Mouse (Mus musculus): ENCODE data around the gene Gm11027. TPM values are rescaled to one million over a fixed set of nuclear protein-coding genes. Genes with fewer than 3 reads are reported as not detected.
"Not testable (repeated sequence)": the region's sequence is repeated elsewhere in the genome, so short reads cannot be mapped to it uniquely, and the experiment has no call there.

Gene Gm11027
- not detected for total RNA-seq (2021)
- long read RNA-seq, experiment 1 = 0 reads
- long read RNA-seq, experiment 2 = 0 reads

GRCm38 (mm10) chr12:116275086-116275485, at the start of gene Gm11027:
Gene Gm11027, plus strand, starts transcription at chr12:116275386.
- not testable (repeated sequence) for DNase-seq

DNA sequence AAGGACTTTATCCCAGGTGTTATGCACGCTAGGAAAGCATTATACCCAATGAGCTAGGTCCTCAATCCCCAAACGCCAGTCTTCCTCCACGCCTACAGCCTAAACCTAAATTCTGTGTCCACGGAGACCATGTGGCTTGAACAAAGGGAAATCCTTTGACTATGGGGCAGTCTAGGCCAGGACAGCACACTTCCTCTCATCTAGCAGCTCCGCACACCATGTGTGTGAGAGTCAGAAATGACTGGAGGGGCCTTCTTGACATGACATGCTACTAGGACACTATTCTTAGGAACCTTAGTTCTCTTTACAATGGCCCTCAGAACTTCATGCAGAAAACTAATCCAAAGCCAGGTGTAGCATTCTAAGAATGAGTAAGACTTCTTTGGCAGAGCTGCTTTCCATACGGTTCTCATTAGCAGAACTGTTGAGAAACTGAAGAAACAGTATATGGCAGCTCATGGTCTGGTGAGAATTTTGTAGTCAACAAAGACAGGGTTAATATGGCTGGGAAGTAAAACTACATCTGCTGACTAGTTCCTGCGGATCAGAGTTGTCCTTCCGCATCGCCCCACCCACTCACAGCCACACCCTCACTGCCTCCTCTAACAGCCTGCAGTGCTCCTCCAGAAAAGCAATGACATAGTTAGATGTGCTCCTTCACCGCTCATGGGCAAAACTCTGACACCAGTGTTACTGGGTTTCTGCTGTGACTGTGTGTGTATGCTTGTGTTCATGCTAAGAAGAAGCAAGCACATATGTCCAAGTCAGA, 48.7 kb upstream of the Gm11027 start:
- no peak for DNase-seq

DNA sequence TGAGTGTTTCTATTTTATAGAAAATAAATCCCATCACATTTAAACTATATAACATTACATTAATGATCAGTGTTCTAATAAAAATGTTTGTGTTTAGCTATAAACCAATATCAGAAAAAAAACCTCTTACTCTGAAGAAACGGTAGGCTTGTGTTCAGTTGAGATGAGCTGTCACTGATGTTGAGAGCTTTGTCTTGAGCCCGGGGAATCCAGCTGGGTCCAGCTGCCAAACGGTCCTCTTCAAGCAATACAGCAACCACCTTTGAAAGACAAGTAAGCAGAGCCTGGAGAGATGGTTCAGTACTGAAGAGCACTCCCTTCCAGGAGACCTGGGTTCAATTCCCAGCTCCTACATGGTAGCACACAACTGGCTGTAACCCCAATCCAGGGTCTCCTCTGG, 45.7 kb upstream of the Gm11027 start:
- DNase-seq = no peak

- DNase-seq = peak; percentile 91 to 93
These were observed 43.6 kb upstream of the Gm11027 start for GRCm38 (mm10) chr12:116231612-116232011.

- no peak for DNase-seq
These were observed 43.1 kb upstream of the Gm11027 start for GRCm38 (mm10) chr12:116232061-116232460.

GRCm38 (mm10) chr12:116235356-116235755, 39.8 kb upstream of the Gm11027 start:
- DNase-seq = no peak

- no peak for DNase-seq
These were observed 38.5 kb upstream of the Gm11027 start for GRCm38 (mm10) chr12:116236658-116237057.

DNA sequence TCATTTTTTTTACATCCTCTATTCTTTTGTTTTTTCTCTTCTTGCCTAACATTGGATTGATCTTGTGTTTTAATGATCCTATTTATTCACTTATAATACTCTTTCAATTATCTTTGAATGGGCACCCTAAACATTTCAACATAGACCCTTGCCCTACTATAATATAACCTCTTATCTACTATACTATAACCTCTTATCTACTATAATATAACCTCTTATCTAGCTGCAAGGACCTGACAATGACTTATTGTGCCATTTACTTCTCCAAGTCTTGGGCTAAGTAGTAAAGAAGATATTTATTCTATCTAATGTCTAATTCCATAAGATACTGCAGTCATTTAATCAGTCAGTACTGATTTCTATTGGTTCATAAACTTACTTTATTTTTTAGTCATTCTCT, 36.8 kb upstream of the Gm11027 start:
- DNase-seq = no peak

DNA sequence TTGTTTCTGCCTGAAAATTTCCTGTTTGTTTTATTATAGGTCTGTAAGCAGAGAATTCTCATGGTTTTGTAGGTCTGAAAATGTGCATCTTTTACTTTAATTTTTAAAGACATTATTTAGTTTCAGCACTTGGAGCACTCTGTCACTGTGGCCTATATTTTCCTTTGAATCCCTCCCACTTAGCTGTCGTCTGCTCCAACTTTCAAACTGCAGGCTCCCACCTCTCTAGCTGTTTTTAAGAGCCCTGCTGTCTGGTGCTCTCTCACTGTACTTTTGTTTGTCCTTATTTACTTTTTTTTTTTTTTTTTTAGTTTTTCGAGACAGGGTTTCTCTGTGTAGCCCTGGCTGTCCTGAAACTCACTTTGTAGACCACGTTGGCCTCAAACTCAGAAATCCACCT, 36.4 kb upstream of the Gm11027 start:
- no peak for DNase-seq

GRCm38 (mm10) chr12:116244601-116245000, 30.6 kb upstream of the Gm11027 start:
- DNase-seq = no peak

DNA sequence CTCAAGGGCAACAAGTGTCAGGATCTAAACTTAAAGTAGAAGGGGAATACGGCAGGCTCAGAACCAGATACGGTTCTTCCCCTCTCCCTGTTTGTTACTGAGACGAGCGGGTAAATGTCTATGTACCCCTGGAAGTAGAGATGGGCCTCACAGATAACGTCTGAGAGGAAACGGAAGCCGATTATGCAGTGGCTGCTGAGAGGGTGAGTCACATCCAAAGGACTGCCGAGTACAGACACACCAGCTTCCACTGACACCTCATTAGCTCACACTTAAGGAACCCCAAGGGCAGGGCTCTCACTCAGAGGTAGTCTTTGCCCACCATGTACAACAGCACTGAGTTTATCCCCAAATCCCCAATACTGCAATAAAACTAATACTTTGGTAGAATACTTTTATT, 20.5 kb upstream of the Gm11027 start:
- no peak for DNase-seq

DNA sequence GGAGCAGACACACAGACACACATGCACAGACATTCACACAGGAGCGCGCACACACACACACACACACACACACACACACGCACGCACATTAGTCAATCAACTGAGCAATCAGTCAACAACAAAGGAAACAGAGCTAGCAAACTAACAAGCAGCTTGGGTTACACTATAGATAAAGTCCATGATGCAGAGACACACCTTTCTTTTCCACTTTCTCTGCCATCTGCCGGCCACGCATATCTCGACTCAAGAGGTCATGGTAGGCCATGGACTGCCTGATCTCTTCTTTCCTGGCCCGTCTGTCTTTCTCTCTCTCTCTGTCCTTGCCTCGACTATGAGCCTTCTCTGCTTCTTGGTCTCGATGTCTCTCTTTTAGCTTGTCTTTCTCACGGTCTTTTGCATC, 19.6 kb upstream of the Gm11027 start:
- DNase-seq = no peak

GRCm38 (mm10) chr12:116258321-116258720, 16.9 kb upstream of the Gm11027 start:
- no peak for DNase-seq

DNA sequence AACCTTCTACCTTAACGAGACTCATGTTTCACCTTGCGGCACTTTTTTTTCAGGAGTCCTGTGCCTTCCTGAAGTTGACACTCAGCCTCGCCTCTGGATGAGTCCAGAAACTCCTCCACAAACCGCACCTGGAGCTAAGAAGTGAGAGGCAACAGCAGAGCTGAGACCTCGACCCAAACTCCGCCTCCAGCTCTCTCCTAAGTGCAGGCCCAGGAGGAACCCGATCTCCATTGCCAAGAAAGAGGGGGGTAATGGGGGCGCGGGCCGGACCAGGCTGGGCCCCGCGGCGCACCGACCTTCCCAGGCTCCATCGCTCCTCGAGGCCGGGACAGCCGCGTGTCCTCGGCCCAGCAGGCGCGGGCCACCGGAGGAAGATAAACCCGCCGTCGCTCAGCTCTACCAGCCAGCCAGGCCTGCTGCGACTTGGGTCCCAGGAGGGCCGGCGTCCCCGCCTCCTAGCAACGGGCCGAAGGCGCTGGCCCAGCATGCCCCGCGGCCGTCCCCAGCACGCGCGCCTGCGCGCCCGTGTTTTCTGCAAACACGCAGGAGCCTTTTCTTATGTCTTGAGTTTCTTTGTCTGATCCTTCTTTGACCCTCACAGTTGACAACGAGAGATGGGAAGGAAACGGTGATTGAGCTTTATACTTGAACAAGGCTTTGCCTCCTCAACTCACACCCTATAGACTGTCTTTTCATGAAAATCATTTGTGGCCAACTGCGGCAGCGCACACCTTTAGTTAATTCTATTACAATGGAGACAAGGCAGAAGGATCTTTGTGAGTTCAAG, 12.4 kb upstream of the Gm11027 start, which contains the start of gene Wdr60:
Gene Wdr60, minus strand, starts transcription at position 468 of the 787 bp plus-strand sequence.
- DNase-seq = peak; percentile 93 to 96

- DNase-seq = no peak
These were observed 10.4 kb upstream of the Gm11027 start for GRCm38 (mm10) chr12:116264756-116265155.

DNA sequence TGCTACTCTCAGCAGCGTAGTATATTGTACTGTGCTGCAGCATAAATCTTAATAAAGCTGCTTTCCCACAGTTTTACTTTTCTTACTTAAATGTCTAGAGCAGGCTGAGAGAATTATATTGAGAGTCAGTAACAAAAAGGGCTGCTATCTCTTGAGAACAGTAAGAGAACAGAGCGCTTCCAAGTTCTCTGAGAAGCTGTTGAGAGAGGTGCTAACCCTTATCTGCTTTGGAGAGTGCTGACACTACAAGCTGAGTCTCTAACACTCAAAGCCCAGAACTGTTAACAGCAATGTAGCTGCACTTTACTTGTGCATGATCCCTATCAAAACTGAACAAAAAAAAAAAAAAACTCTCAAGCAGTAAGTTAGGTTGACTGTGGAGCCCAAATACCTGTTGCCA, 9.9 kb upstream of the Gm11027 start:
- DNase-seq = no peak

GRCm38 (mm10) chr12:116269450-116269849, 5.7 kb upstream of the Gm11027 start:
- peak; percentile 34 to 43 for DNase-seq

- no peak for DNase-seq
These were observed 4.6 kb upstream of the Gm11027 start for GRCm38 (mm10) chr12:116270538-116270937.

GRCm38 (mm10) chr12:116271071-116271470, 4.1 kb upstream of the Gm11027 start:
- no peak for DNase-seq

- no peak for DNase-seq
These were observed 1.5 kb upstream of the Gm11027 start for GRCm38 (mm10) chr12:116273733-116274132.

GRCm38 (mm10) chr12:116275631-116276030, 445 bp downstream of the Gm11027 start:
- DNase-seq = no peak

DNA sequence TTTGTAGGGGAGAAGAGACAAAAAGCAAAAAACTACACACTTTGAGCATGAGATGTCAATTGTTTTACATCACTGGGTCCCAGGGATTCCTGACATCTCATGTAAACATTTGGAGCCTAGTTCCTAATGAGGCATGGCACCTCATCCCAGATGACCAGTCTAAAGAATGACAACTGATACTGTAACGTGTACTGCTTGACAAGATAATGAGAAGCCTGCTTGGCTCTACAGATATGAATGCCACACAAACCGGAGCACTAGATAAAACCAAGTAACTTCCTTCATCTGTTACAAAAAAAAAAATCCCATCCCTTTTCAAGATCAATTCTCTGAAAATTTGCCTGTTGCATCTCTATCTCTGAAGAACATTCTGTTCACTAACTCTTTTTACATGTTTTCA, 1.8 kb downstream of the Gm11027 start:
- DNase-seq = no peak

DNA sequence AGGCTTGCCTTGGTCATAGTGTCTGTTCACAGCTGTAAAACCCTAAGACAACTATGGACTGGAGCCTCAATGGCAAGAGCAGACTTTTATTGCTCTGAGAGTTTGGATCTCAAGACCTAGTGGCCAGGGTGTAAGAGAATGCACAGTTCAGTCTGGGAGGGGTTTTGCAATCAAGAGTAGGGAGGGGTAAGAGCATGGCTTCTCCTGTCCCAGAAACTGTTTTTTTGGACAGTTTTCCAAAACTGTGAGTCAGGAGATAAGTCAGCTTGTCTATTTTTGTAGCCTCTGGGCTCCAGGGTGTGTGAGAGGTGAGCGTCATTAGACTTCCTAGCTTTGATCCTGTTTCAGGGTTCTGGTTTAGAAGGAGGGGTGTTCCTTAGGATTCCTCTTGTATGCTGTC, 3.4 kb downstream of the Gm11027 start:
- DNase-seq = peak in 1 of 2 experiments; percentile 5
